Mouse (Mus musculus) adrenal gland, postnatal 25 days (tissue): ENCODE data around the gene Tmem135. TPM values are rescaled to one million over a fixed set of nuclear protein-coding genes. Genes with fewer than 3 reads are reported as not detected.
A peak's percentile ranks its signal among the peaks of the same experiment; 100 is the strongest.

Source experiments
- DNase-seq: peaks from one replicate; pipeline ENCODE4 v3.0.0; 2021; ENCODE audit warnings: mixed read lengths
- total RNA-seq: library from RNA; stranded (reverse); gene quantifications from 2 replicates; pipeline ENCODE4 v1.2.3, GENCODE M21; 2021

The Tmem135 gene
- total RNA-seq, 1 experiment from 2014 or later = 135 TPM

DNA sequence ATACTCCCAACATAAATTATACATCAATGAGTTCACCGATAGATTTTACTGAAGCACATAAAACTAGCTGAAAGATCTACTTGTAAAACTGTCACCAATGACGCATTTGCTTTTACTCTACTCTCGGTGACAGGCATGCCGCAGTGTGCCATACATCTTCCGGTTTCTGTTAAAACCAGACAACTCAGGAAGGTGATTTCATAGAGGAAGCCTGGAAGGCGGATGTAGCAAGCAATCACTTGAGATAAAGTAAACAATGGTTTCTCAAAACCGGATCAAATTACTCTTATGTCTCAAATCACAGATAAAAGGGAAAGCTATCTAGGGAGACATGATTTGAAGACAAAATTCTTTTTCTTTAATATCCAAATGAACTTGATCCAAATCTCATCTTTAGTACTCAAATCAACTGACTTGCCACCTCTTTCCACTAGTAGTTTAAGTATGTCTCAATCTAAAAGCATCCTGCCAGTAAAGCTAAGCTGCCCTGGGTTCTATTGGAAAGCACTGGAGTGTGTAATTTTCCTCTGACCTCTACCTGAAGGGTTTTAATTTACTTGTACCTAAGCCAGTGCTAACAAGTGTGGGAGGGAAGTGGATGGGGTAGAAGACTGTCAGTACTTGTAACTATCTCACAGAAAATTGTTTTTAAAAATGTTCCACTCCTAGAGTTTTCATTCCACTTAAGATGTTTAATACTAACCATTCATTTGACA is 155.7 kb downstream of the Tmem135 start:
- DNase-seq = no peak

DNA sequence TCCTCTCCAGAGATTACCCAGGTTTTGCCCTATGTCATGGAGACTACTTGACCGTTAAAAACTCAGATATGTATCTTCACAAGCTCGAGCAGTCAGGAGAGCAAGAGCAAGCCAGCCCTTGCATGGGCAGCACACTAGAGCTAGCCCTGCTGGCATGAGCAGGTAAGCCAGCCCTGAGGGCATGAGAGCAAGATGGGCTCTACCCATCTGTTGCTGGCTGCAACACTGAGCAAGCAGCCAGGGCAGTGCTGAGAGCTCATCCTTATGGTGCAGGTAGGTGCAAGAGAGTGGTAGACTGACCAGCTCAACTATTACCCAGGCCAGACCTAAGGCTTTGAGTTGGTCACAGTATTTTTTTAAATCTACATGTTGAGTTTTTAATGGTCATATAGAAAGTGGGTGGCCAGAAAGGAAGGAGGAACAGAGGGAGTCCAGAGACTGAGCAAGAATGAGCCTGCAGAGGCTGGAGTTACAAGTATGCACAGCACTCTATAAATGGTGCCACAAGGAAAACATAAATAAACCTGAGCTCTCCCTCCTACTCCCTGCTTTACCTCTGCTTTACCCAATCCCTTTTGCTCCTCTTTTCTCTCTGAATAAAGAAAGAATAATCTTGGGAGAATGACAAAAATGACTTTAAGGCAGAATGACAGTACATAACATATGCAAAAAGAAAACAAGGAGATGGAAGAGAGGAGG is 156.9 kb downstream of the Tmem135 start:
- no peak for DNase-seq

DNA sequence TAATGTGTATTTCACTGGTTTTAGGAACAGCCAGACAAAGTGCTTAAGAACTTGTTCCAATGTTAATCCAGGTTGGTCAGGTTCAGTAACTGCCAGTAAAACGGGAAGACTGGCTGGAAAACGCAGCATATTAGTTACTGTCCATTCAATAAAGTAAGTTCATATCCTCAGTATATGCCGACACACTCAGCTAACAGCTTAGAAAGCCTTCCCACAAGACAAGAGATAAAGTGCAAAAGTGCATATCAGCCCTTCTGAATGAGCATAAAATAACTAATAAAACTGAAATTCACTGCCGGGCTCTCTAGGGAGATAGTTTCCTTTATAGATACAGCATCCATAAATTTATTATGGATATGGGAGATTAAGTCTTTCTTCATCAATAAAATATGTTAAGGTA is 161.5 kb downstream of the Tmem135 start:
- no peak for DNase-seq

DNA sequence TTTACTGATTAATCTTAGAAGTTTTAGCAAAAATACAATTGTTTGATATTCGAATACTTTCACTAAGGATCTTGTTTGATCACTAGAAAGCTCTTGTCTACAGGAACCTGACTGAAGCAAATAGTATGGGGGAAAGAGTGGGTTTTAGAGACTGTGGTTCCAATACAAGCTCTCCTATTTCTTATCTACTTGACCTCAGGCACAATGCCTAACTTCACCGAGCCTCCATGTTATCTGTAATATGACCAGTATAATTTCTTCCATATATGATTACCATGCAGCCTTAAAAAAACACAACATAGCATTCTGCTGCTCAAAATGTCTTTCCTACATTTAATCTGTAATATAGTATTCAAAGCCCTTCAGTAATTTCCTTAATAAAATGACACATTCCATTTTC is 161.9 kb downstream of the Tmem135 start:
- no peak for DNase-seq

DNA sequence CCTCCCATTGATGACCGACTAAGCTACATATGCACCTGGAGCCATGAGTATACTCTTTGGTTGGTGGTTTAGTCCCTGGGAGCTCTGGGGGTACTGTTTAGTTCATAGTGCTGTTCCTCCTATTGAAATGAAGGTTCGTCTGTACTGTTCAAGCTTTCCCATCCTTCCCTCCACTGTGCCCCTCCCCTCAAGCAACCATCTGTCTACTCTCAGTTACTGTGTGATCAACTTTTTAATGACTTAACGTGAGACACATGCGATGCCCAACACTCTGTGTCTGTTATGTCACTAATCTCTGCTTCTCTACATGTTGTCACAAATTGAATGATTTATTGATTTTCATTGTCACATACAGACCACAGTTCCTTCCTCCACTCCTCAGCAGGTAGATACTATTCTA is 164.4 kb downstream of the Tmem135 start:
- no peak for DNase-seq

DNA sequence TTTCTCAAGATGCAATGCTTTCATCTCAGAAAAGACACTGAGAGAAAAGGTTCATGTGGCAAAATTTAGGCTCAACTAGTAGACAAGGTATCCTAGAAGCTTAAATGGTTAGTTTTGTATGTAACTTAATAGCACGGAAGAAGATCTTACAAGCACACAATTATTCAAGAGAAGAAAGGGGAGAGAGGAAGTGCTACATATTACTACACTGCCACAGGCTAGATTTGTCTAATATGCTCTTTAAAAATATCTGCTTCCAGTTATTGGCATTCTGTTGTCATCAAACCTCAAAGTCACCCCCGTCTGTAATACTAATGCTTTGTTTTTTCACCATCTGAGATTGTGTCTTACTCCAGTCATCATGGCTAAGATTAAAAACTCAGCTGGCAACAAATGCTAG is 167.4 kb downstream of the Tmem135 start:
- no peak for DNase-seq

DNA sequence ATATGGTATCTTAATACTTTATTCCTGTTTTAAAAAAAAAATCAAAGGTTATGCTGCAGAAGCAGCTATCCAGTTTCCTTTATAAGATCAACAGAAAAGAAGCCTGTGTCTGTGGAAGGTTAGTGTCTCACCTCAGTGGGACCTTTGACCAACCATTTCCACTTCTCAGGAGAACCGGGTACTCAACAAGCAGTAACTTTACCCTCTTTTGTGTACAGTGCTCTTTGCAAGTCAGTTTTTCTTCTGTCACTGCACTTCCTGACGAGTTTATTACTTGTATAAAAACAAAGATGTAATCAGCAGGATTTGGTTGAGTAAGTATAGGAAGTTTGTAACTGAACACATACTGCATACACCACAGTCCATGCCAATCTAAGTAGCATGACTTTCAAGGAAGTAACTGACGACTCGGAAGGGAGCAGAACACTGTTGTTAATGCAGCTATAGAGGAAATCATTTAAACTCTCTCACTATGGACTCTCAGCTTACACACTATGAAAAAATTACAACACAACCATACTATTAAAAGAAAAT is 168.0 kb downstream of the Tmem135 start:
- DNase-seq = no peak

DNA sequence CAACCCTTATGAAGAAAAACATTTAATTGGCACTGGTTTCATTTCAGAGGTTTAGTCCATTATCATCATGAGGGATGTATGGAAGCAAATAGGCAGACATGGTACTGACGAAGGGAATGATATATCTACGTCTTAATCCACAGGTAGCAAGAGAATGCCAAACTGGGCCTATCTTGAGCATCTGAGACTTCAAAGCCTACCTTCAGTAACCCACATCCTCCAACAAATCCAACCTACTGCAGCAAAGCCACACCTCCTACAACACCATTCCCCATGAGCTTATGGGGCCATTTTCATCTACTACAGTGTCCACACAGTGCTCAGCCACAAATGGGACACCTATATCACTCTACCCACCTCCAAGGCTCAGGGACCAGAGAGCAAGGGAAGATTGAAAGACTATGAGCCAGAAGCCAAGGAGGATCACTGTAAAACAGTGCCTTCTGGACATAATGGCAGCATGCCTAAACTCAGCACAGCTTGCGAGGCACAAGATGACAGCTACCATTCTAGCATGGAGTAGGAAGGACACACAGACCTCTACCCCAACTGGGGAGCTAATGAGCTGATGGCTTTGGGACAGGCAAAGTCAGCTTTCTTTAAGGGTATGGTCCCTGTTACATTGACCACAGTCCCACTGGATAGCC is 171.4 kb downstream of the Tmem135 start:
- DNase-seq = no peak

DNA sequence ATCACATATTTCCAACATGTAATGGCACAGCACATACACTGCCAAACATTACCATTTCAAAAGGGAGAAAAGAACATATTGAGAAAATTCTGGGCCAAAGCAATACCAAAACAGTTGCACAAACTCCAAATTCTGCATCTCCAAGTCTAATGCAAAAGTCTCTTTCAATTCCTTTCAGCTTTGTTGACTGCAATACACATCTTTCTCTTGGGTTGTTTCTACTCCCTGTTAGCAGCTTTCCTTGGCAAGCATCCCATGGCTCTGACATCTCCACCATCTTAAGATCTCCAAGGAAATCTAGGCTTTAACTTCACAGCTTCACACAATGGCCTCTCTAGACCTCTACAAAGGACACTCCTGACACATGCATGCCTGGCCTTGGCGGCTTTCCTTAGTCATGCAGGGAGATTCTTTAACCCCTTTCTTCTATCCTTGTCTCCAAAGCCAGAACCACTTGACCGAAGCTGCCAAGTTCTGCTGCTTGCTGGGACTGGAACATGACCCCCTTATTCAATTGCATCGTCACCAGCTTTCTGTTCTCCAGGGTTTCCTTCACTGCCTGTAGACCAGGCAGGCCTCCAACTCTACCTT is 172.7 kb downstream of the Tmem135 start:
- DNase-seq = peak; percentile 7

DNA sequence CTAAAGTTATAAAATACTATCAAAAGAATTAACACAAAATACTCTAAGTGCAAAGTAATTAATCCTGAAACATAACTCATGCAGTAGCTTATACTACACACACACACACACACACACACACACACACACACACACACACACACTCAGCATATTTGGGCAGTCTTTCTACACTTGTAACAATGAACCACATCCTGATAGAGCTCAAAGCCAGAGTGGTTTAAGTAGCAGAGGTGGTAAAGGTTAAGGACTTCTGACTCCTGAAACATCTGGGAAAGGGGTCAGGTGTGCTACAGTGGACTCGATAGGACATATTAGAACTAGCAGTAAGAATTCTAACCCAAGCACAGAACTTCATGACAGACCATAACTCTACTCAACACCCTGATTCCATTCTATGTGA is 181.4 kb downstream of the Tmem135 start:
- no peak for DNase-seq

DNA sequence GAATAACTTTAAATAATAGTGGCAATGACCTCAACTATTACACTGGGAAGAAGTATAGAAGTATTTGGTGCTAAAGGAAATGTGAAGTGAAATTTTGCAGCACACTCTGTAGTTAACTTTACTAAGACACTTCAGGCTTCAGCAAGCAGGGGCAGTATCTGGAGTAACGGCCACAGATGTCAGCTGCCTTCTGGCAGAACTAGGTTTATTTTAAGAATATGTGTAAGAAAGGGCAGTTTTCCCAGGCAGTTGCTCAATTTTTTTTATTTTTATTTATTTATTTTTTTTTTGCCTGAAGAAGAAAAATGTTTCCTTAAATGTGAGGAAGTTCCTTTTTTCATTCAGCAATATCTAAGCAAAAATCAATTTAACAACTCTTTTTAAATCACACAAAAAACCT is 187.4 kb downstream of the Tmem135 start:
- DNase-seq = no peak

DNA sequence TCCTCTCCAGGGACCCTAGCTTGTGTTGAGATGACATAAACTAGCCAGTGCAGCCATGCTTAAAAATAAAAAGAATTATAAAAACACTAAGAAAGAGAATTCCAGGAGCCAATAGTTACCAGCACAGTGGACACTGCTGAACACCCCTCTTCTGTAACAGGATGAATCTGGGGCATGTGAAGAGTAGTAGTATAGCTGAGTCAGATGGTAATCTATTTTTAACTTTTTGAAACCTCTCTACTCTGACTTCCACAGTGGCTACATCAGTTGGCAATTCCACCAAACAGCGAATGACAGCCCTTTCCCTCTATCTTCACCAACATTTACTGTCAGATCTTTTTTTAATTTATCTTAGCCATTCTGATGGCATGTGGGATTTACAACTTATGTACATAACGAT is 187.9 kb downstream of the Tmem135 start:
- no peak for DNase-seq

DNA sequence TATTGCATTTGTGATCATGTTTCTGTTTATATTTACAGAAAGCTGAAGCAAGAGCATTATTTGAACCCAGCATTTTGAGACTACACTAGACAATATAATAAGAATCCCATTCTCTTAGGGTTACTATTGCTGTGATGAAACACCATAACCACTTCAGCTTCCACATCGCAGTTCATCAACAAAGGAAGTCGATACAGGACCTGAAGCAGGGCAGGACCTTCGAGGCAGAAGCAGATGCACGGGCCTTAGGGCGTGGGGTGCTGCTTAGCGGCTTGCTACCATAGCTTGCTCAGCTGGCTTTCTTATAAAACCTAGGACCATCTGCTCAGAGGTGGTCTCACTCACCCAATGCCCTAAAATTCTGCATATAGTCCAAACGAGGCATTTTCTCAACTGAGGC is 188.3 kb downstream of the Tmem135 start:
- no peak for DNase-seq

DNA sequence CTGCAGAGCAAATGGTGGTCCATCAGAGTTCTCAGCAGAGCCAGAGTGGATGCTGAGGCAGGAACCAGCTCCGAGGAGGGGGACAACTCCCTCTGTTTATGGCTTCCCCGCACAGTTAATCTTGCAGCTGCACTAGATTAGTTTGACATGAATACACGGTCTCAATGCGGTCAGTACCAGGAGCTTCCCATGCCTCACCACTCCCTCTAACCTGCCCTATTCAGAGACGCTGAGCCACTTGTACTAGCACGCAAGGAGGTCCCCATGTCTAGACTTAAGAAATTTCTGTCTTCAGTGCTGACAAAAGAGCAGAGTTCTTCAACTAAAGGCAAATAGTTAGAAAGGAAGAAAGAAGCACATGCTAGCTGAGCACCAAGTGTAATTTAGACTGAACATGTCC is 193.5 kb downstream of the Tmem135 start:
- DNase-seq = no peak

DNA sequence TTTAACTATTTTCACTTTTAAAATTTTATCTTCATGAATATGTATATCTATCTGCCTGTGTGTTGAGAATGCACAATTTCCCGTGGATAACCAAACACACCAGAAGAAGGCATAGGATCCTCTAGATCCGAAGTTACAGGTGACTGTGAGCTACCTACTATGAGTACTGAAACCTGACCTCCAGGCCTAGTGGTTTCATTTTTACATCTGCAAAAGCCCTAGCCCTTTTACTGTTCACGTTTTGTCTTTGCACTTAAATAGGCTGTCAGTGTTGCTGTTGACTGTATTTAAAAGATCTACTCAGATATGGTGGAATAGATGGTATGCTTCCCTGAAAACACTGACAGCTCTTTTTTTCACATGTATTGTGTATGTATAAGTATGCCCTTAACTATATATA is 197.9 kb downstream of the Tmem135 start:
- no peak for DNase-seq

DNA sequence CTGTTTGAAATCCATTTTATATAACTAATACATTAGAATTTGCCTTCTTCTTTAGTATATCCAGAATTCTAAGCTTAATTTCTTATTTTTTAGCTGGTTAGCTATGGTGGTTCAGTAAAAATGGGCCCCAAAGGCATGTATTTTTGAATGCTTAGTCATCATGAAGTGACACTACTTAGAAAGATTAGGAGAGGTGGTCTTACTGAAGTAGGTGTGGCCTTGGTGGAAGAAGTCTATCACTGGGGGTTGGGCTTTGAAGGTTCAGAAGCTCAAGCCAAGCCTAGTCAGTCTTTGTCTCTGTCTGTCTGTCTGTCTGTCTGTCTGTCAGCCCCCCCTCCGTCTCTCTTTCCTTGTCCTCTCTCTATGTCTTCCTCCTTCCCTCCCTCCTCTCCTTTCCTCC is 198.6 kb downstream of the Tmem135 start:
- DNase-seq = no peak

DNA sequence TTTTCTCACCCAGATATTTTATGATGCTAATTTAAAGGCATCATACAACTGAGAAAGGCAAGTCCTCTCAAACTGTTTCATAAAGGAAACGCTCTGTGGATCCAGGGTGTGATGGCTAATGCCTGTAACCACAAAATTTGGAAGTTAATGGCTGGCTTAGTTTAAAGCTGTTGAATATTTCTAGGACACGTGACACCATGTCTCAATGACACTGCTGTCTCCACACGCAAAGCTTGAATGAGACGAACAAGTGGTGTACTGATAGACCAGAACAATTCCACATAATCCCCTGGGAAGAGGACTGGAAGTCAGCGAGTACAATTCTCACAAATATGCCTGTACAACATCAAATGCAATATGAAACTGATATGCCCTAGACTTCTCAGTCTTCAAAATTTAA is 200.9 kb downstream of the Tmem135 start:
- no peak for DNase-seq

DNA sequence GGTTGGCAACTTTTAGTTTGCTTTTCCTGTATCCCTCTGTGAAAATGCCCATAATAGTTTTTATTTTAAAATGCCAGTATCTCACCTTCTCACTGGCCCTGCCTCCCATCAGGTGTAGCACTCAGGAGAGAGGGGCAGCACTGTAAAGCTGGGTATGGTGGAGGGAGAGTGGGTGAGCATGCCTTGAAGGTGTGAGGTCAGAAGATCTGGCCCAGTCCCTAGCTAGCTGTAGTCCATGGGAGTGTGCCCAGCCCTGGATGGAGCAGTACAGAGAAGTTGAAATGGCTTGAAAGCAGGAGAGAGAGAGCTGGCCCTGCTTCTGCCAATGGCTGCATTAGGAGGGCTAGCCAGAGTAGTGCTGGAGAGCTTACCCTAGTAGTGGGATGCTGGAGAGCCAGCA is 202.1 kb downstream of the Tmem135 start:
- no peak for DNase-seq

DNA sequence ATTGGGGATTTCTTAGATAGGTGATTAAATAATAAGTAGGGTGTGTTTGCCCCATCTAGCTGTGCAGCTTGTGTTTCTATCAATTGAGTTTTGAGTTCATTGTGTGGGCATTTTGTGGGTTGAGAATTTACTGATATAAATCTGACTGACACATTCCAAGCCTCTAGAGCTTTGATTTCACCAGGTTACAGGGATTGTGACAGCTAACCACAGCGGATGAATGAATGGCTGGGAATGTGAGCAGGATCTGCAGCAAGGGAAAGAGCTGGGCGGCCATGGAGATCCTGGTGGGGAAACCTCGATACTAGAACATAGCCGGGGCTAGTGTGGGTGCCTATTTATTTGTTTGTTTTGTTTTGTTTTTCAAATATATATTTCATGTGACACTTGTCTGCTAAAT is 205.5 kb downstream of the Tmem135 start:
- DNase-seq = no peak

DNA sequence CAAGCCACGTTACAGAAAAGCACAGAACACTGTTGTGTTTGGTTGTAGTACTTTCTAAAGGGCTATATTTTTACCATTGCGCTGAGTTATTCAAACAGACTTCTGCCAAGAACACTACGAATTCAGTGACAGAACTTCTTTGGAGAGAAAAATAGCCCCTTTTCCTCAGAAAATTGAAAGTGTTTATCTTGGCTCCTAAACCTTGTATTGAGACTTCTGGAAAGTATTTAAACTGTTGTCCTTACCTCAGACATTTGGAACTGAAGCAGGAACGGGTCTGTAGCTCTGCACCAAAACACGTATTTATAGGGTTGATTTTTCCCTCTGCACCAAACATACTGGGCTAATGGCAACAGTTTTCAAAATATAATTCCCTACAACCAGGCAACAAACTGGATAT is 210.6 kb downstream of the Tmem135 start:
- no peak for DNase-seq

DNA sequence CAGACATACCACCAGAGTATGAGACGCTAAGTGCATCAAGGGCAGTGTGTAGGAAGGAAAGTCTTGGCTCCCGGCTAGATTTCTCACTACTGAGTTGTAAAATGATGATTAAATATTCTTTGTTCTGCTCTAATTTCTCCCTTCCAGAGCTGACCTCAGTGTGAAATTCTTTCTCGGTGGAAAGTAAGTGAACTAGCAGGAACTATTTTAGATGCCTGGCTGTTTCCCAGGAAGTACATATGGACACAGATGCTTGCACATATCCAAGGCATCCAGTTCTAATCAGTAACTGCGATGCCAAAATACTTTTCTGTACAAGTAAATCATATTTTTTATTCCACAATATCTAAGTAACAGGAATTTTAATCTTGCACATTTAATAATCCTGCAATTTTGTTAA is 220.1 kb downstream of the Tmem135 start:
- DNase-seq = no peak

DNA sequence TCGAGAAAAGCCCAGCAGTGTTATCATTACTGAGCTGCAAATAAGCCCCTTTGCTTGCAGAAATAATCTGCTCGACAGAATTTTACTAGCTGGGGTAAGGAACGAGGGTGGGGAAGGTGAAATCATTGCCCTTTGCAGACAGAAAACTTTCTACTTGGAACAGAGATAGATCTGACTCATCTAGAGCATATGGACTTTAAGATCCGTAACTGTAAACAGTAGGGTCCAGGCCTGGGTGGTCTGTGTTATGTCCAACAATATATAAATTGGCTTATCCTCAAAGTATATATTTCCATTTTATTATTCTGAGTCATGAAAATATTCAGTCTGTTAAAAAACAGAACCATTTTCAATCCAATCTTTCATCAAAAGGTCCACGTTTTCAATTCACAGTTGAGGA is 221.1 kb downstream of the Tmem135 start:
- DNase-seq = no peak

DNA sequence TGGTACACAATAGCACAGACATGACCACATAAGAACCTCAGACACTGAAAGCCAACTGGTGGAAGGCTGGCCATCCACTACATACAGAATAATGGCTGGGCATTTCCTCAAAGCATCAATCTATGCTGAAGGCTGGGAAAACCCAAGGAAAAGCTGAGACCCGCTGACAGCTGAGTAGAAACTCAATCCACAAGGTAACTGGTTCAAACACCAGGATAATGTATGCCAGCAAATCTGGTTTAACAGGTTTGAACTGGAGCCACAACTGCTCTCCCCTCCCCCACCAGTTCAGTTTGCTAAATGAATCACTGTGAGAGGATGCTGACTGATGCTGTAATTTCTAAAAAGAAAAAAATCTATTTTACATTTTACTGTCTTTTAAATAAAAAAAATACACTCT is 222.7 kb downstream of the Tmem135 start:
- no peak for DNase-seq
